Mouse (Mus musculus) left cerebral cortex, adult 9 months (tissue): ENCODE data around the gene Ntn4.

Experiments
- DNase-seq, 2 experiments: peaks; one replicate each; pipeline ENCODE4 v3.0.0; 2022; ENCODE audit warnings: low spot score in 2 of 2

Gene Ntn4

GRCm38 (mm10) chr10:93730514-93730913 lies 90.0 kb downstream of the Ntn4 start:
- no peak for DNase-seq

GRCm38 (mm10) chr10:93731248-93731691 lies 90.8 kb downstream of the Ntn4 start:
- no peak for DNase-seq

- peak in 1 of 2 experiments; percentile 16 for DNase-seq
These were observed 95.7 kb downstream of the Ntn4 start for GRCm38 (mm10) chr10:93736114-93736645.

- DNase-seq: no peak
These were observed 96.6 kb downstream of the Ntn4 start for GRCm38 (mm10) chr10:93737080-93737479.

- no peak for DNase-seq
These were observed 101.1 kb downstream of the Ntn4 start for GRCm38 (mm10) chr10:93741446-93742096.

GRCm38 (mm10) chr10:93742097-93742446 lies 101.6 kb downstream of the Ntn4 start:
- DNase-seq: no peak

- DNase-seq: no peak
These were observed 102.1 kb downstream of the Ntn4 start for GRCm38 (mm10) chr10:93742598-93742997.

- DNase-seq: no peak
These were observed 109.0 kb downstream of the Ntn4 start for GRCm38 (mm10) chr10:93749267-93750192.

- no peak for DNase-seq
These were observed 110.8 kb downstream of the Ntn4 start for GRCm38 (mm10) chr10:93751302-93751701.

- DNase-seq: no peak
These were observed 113.4 kb downstream of the Ntn4 start for GRCm38 (mm10) chr10:93753711-93754391.

GRCm38 (mm10) chr10:93756211-93756610 lies 115.7 kb downstream of the Ntn4 start:
- DNase-seq: no peak

- peak; percentile 35 to 65 for DNase-seq
These were observed 119.2 kb downstream of the Ntn4 start for GRCm38 (mm10) chr10:93759644-93760043.

- DNase-seq: peak in 1 of 2 experiments; percentile 32
These were observed 119.9 kb downstream of the Ntn4 start for GRCm38 (mm10) chr10:93760429-93760828.

GRCm38 (mm10) chr10:93763074-93763473 lies 122.6 kb downstream of the Ntn4 start:
- no peak for DNase-seq

GRCm38 (mm10) chr10:93766221-93766620 lies 125.7 kb downstream of the Ntn4 start:
- DNase-seq: no peak

GRCm38 (mm10) chr10:93767245-93767644 lies 126.8 kb downstream of the Ntn4 start:
- no peak for DNase-seq

GRCm38 (mm10) chr10:93768222-93768621 lies 127.7 kb downstream of the Ntn4 start:
- DNase-seq: no peak

GRCm38 (mm10) chr10:93771931-93772465 lies 131.5 kb downstream of the Ntn4 start:
- peak; percentile 33 to 72 for DNase-seq

- no peak for DNase-seq
These were observed 132.0 kb downstream of the Ntn4 start for GRCm38 (mm10) chr10:93772492-93772891.

GRCm38 (mm10) chr10:93776731-93777151 lies 136.3 kb downstream of the Ntn4 start:
- DNase-seq: no peak

- DNase-seq: peak in 1 of 2 experiments; percentile 59
These were observed 136.9 kb downstream of the Ntn4 start for GRCm38 (mm10) chr10:93777372-93777771.
